Mouse (Mus musculus) cortical plate, adult 2 months (tissue): ENCODE results near the gene Col19a1.

Experiments
- CTCF ChIP-seq: fragments of 200-500 bp; IDR thresholded peaks from 2 replicates; pipeline ENCODE4 v1.5.1; 2011; ENCODE audit warnings: mild to moderate bottlenecking, control low read depth, low read length; ENCODE audit not compliant: insufficient read depth; ENCODE audit errors: extremely low read depth
- POLR2A ChIP-seq: fragments of 200-500 bp; IDR thresholded peaks from 2 replicates; pipeline ENCODE4 v1.6.1; 2011; ENCODE audit warnings: mild to moderate bottlenecking, low read length, control low read depth; ENCODE audit not compliant: insufficient read depth; ENCODE audit errors: extremely low read depth

DNA sequence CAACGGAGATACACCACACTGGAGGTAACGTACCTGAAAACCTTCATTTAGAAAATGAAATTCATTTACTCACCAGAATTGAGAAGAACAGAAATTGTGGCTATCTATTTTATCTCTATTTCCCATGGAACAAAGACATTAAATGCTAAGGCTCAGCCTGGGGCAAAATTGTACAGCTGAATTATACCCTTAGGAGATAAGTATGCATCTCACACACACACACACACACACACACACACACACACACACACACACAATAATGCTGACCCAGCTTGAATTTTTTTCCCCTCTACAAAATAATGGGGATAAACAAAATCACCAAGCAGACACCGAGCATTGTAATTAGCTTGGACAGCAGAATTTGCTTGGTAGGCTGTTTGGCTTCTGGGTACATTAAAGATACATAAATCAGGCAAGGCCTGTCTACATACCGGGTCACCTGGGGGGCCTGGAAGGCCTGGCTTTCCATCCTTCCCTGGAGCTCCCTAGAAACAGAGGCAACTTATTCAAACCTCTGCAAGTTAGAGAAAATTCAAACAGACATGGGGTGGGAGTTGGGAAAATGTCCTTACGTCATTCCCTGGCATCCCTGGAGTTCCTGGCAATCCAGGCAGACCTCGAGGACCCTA lies 270.2 kb downstream of the Col19a1 start:
- no peak for TF ChIP-seq CTCF
- no peak for TF ChIP-seq POLR2A
